Mouse (Mus musculus) left cerebral cortex, postnatal 10 days (tissue): ENCODE measurements around the gene Cnksr3. TPM values are rescaled to one million over a fixed set of nuclear protein-coding genes. Genes with fewer than 3 reads are reported as not detected.
A peak's percentile ranks its signal among the peaks of the same experiment; 100 is the strongest.

Experiments
- DNase-seq, 2 experiments: peaks; one replicate each; pipeline ENCODE4 v3.0.0; 2021 to 2022; ENCODE audit warnings: low spot score in 2 of 2, mixed read lengths in 1 of 2; ENCODE audit errors: extremely low spot score in 1 of 2
- intact Hi-C: fragments of 180-260 bp; cut with DNase I; formaldehyde crosslinking; loops from one replicate; pipeline ENCODE4 v1.15.1; 2025
- total RNA-seq, 2 experiments: library from RNA; stranded (reverse); gene quantifications; 2 replicates each; pipeline ENCODE4 v1.2.3; 2021

Gene Cnksr3
- total RNA-seq, 2 experiments from 2014 or later, result 5.4 to 7.8 TPM

DNA sequence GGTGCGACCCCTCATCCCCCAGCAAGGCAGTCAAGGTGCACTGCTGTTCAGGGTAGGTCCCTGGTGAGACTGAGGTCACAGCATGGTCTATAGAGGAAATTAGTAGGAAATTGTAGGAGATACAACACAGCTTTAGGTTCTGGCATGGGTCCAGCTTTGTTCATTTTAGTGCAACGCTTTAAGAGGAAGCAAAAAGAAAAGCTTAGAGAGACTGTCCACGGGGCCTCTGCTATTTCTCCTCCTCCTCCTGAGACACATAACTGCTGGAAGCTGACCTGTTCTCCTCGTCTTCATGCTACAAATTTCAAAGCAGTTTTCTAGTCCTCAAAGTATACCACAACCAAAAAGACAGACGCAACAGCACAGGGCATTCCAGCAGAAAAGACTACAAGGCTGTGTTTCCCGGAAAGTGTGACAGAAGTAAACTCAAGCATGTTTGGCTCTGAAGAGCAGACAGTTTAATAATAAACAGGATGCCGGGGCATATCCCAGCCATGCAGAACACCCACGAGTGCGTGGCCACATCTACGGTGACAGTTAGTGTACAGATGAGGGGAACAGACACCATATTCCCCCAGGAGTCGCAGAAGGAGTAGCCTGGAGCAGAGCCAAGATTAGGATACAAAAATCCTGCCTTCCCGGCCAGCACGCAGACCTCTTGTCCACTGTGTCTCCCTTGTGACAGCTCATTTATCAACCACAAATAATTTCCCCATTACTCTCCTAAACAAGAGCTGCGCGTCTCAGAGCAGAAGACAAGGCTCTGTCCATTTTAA, 53.6 kb downstream of the Cnksr3 start:
- intact Hi-C loops, result no loop called here
- DNase-seq, result peak in 1 of 2 experiments; percentile 41

DNA sequence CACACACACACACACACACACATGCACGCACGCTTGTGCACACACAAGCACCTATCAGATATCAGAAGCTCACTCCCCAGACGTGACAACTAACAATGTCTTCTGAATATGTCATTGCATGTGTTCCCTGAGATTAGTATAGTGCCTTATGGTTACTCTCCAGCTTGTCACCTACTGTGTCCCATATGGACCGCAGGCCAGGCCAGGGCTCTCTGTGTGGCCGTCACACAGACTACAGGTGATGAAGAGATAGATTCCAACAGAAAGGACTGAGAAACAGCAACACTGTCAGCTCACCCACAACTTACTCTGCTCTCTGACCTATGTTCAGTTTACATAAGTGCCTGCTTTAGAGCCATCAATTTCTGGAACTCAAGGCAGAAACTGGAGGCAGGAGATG, 57.2 kb downstream of the Cnksr3 start:
- intact Hi-C loops, result no loop called here

DNA sequence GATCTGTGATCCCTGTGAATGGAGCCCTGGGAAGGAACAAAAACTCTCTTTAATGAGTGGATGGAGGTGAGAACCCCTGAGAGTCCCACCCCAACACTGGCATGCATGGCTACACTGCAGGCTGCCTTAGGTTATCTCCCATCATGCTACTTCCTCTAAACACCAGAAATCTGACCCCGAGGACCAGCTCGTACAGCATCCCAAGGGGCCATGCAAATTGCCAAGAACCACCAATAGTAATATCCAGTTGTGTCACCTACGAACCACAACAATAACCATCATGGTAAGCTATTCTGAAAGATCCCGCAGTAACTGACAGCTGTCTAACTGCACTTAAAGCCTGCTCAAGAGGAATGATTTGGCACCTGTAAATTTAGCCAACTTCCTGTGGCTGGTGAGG, 59.1 kb downstream of the Cnksr3 start:
- intact Hi-C loops, result no loop called here
- DNase-seq, result no peak

More for the DNA sequence above, 57.2 kb downstream of the Cnksr3 start:
- DNase-seq, result no peak

DNA sequence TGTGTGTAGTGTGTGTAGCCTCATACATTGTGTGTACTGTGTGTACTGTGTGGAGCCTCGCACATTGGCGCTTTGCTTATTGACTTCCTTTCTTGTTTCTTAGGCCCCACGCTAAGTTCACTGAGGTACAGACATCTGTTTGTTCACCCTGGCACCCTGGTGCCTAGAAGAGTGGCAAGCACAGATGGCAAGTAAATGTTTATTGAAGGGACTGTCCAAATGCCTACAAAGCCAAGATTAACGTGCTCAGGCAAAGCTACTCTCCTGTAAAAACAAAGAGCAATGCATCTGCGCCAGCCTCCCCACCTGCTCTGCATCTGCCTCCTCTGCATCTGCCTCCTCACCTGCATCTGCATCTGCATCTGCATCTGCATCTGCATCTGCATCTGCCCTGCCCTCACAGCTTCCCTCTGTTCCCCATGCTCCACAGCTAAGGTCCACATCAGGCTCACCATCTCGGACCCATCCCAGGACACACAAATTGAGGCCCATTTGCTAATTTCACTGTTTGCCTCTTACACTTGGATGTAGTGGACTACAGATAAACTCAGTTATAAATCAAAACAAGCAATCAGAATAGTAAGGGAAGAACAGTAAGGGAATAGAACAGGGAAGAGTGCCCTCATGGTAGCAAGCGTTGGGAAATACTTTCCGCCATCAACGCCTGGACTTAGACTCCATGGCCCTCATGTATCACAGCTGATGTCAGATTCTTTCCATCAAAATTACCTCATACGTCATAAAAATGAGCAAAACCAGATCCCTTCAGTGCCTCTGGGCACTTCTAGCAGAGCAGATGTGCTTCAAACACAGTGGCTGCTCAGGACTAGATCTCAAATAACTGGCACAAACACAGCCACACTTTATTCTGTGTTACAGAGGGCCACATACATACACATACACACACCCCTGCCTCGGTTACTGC, 62.1 kb downstream of the Cnksr3 start:
- intact Hi-C loops, result no loop called here
- DNase-seq, result no peak

DNA sequence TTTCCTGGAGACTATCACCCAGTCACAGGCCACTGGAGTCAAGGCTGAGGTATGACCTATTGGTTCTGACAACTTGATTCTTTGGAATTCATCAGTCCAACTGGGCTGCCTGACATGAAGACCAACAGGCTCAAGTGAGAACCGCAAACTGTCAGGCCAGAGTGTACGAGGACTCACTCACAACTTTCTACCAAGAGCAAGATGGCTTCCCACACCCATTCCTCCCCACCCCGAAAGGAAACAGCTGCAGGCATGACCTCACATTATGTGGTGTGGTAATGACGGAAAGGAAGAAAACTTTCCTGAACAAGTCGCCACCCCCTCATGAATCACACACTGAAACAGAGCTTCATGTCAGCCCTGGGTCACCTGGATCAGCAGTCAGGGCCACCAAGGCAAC, 66.4 kb downstream of the Cnksr3 start:
- no peak for DNase-seq
- intact Hi-C loops, result no loop called here

DNA sequence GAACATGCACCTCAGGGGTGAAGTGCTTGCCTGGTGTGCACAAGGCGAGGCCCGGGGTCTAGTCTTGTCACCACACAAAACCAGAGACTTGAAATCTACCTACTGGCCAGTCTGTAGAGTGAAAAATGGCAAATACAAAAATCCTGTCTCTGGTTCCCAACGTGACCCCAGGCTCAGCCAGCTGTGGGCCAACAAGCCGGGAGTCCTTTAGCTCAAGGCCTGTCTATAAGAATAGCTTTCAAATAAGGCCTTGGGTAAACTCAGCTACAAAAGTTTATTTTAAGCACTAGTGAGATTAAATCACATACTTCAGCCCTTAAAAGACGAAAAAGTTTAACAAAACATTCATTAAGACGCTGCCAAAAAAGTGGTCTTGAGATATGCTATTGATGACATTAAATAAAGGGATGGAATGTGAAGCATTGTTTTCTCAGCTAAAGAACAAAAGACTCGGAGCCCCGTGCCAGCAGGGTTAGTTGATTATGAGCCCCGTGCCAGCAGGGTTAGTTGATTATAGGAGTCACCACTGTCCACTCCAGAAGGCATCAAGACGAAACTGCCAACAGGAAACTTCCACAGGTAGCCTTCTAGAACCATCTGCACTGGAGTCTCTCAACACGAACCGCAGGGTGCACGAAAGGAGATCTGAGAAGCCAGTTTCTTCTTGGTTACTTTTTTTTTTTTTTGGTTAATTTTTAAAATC, 67.8 kb downstream of the Cnksr3 start:
- DNase-seq, result no peak
- intact Hi-C loops, result no loop called here

DNA sequence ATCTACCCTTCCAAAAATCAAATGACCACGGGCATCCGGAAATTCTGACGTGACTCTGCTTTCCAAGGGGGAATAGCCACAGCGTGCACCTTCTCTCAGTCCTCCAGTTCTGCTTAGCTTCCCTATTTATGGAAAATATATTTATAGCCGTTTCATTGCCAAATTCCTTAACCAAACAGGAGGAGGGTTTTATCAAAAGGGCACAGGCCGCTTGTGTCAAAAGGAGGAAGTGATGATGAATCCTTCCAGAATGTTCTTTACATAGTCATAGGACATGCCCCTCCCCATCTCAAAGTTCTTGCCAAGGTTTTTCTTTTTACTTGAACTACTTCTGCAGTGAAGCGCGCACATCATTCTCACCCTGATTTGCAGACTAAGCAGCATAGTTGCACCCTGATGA, 69.8 kb downstream of the Cnksr3 start:
- intact Hi-C loops, result no loop called here
- DNase-seq, result no peak

DNA sequence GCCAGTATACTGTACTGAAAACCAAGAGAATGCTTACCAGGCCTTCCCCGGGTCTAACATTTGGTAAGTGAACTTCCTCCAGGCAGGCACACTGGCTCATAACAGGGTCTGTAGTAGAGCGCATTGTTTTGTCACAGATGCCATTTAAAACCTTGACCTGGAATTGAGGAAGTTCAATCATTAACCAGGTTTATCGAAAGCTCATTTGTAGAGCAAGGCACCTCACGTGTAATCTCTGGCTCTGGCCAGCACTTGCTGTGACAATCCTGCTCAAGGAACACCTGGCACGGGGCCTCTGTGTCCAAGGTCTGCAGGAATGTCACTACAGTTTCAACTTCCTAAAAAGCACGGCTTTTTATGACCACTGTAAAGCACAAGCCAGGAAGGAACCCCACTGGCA, 71.8 kb downstream of the Cnksr3 start:
- intact Hi-C loops, result no loop called here
- DNase-seq, result no peak

DNA sequence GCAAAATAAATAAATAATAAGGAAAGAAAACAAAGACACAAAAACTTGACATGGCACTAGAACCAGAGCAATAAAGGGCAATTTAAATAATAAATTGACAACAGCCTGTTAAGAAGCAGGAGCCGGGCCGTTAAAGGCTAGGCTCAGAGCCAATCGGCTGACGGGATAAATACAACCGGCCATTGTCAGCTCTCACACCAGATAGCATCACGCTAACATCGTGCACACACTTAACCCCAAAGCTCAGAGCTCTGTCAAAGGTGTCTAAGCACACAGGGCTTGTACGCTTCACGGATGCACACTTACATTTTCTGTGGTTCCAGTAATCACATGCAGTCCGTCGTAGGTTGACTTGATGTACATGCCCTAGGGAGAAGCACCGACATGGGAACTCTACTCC, 74.0 kb downstream of the Cnksr3 start:
- DNase-seq, result no peak
- intact Hi-C loops, result no loop called here

DNA sequence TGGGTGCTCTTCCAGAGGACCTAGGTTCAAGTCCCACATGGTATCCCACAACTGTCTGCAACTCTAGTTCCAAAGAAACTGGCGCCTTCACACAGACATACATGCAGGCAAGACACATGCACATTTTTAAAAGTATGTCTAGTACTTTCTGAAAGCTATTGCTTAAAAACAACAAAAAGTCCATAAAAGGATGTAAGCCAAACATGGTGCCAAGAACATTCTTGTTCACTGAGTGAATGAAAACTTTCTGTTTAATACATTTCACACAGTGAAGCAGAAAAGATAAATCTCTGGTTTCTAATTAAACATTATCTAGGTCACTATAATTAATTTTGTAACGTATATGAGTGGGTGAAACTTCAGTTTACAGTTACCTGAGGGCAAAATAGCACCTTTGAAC, 76.3 kb downstream of the Cnksr3 start:
- intact Hi-C loops, result no loop called here
- no peak for DNase-seq

DNA sequence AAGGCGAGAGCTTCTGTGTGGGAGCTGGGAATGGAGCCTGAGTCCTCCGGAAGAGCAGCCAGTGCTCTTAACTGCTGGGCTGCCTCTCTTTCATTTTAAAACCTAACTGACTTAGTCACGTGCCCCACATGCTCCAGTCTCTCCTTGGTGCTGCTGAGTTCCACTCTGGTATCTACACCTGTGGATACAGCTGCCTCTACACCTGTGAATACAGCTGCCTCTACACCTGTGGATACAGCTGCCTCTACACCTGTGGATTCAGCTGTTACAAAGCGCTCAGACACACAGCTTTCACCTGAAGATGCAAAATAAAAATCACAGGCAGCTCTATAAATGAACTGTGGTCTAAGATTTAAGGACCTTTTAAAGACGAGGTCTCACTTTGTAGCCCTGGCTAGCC, 79.0 kb downstream of the Cnksr3 start:
- intact Hi-C loops, result no loop called here
- DNase-seq, result no peak

DNA sequence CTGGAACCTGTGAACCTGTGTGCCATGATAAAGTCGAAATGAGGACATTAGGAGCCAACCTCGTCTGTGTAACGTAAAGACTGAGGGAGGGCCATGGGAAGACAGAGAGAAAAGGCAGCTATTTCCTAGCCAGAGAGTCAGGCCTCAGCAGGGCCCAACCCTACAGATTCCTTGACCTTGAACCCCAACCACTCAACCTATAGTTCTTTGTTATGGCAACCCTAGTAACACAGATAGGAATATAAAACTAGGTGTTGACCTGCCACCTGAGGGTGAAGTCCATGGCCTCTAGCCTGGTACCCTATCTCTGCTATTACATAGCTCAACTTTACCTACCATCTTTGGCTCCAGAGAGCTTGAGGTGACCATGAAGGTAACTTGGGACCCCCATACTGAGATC, 80.6 kb downstream of the Cnksr3 start:
- intact Hi-C loops, result no loop called here
- no peak for DNase-seq

DNA sequence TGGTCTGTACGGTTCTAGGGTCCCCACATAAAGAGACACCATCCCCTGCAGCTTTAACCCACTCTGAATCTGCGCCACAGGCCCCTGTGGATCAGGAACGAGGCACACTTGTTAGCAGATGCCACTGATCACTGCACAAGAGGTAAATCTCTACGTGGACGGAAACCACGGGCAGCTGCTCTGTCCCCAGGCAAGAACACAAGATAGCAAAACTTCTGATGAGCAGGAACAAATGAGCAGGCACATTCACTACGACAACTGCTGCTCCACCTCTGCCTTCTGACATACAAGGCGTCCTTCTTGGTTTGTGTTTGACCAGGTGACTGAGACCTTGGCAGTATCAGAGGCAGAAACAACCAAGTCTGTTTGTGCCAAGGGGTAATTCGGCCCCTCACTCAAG, 84.2 kb downstream of the Cnksr3 start:
- no peak for DNase-seq
- intact Hi-C loops, result loop anchor here (10.0 kb wide), 1 partner anchor 243 kb away; no protein-coding TSS in a partner anchor

DNA sequence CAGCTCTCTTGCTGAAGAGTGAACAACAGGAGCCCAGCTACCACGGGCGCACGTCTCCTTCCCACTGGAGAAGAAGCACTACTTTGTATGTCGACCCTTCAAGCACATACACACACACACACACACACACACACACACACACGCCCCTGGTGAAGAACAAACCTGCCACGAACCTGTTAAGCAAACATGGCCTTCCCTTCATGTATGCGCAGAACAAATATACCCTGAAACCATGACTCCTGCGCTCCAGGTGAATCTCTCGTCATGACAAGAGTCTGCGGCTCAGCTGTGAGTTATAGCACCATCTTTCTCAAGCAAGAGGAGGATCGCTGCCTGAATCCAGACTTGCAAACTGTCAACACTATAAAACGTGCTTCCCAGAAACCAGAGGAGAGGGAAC, 85.2 kb downstream of the Cnksr3 start:
- no peak for DNase-seq
- intact Hi-C loops, result loop anchor here (10.0 kb wide), 1 partner anchor 242 kb away; no protein-coding TSS in a partner anchor

DNA sequence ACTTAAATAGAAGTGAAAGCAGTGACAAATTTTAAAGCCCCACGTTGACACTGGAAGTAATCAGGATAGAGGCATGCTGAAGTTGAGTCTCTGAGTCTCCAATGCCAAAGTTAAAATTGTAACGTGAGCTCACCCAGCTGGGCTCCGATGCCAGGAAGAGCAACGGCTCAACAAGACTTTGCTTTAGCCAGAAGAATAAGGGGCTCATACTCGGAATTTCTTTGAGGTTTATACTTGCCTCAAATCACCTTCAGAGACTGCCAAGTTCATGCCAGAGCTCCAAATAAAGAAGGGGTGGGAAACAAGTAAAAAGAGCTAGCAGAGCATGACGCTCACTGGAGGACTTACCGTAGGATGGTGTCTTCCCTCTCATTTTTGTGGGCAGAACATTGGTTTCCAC, 85.8 kb downstream of the Cnksr3 start:
- DNase-seq, result no peak
- intact Hi-C loops, result loop anchor here (10.0 kb wide), 1 partner anchor 241 kb away; no protein-coding TSS in a partner anchor

DNA sequence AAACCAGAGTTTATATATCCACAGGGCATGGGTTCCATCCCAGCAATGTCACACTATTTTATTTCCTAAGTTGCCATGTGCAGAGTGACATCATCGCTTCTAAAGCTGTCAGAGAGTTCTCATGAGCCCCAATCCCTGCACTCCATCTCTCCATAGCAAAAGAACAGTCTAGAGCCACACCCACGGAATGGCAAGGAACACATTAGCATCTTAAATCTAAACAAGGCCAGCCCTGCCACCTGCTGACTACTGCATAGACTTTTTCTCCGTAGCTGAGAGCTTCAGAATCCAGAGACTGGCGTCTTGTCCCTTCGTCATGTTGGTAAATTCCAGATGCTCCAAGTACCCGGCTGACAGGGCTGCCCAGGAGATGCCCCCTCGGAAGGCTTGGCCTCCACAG, 87.0 kb downstream of the Cnksr3 start:
- peak; percentile 44 to 45 for DNase-seq
- intact Hi-C loops, result loop anchor here (10.0 kb wide), 1 partner anchor 240 kb away; no protein-coding TSS in a partner anchor

DNA sequence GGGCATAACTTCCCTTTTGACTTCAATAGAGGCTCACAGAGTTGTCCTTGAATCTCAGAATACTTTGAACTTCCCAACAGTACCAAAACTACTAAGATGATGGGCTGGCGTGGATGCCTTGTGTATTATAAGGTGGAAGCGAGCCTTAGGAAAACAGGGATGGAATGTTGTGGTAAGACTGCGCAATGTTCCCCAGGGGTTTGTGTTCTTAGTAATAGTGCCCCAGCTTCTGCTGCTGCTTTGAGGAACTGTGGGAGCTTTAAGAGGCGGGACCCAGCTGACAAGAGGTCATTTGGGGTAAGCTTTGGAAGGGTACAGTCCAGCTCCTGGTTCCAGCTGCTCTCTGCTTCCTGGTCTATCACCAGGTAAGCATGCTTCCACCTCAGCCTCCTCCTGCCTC, 89.7 kb downstream of the Cnksr3 start:
- intact Hi-C loops, result loop anchor here (10.0 kb wide), 1 partner anchor 237 kb away; no protein-coding TSS in a partner anchor
- no peak for DNase-seq

DNA sequence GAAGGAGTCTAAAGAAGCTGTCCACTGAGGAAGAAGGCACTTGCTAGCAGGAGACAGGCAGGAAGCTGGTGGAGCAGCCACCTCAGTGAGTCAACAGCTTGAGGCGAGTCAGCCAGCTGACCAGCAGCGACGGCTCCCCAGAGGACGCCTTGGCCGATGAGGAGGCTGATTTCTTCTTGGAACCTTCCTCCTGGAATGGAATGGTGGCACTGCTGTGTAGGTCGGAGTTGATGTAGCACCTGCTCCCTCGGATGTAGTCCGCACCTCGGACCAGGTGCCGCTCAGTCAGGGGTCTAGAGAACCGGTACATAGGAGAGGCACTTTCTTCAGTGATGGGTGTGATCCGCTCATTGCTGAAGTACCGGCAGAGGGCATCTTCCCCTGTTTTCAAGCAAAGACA, 91.8 kb downstream of the Cnksr3 start:
- intact Hi-C loops, result loop anchor here (10.0 kb wide), 1 partner anchor 235 kb away; no protein-coding TSS in a partner anchor
- no peak for DNase-seq
